Comparison of ENCODE assay signal across 9 mouse cellular contexts in genomic region chr12:10223832-10224231, GRCm38 (mm10).
DNase-seq lines count a peak whose midpoint lies in the region; ATAC-seq and TF ChIP-seq lines count a peak whose summit lies in the region.
"Had no signal": no experiment of that assay in that cellular context is flagged by ENCODE, and none has a peak within 500 bp of the region (broad histone marks: within the 10 kb centered on the region; RNA-seq: fewer than 3 reads in every experiment).

No protein-coding gene starts in this region.

- ATAC-seq in liver, embryonic 14.5 days (ENCODE audit: insufficient read depth): no peak
- ATAC-seq in forebrain, postnatal 0 days: peak; percentile 88
- ATAC-seq in monocyte, adult 5-6 weeks (replicated peaks; ENCODE audit: insufficient number of reproducible peaks, low FRiP score, low TSS enrichment, poor library complexity, severe bottlenecking): no peak

- TF ChIP-seq CTCF in liver, embryonic 14.5 days (IDR thresholded peaks at IDR 0.05; ENCODE audit: low read depth): peak; percentile 20; the same call in 1 of the 2 replicates
- TF ChIP-seq CTCF in forebrain, postnatal 0 days (IDR thresholded peaks at IDR 0.05; ENCODE audit: low read depth): peak; percentile 67

- H3K4me3 ChIP-seq in liver, embryonic 14.5 days (ENCODE audit: insufficient read depth in 1 of 2, low read depth in 2 of 2, low read length in 2 of 2): no peak overlapping the region
- no peak overlapping the region for H3K4me3 ChIP-seq in forebrain, postnatal 0 days (ENCODE audit: low read depth, low read length)
- H3K4me3 ChIP-seq: limb, embryonic 12.5 days had no signal

- H3K4me2 ChIP-seq in liver, embryonic 14.5 days (ENCODE audit: low read depth): no peak overlapping the region
- no peak overlapping the region for H3K4me2 ChIP-seq in forebrain, postnatal 0 days (ENCODE audit: low read depth)
- H3K4me2 ChIP-seq: limb, embryonic 12.5 days had no signal

- H3K9me3 ChIP-seq in liver, embryonic 14.5 days (ENCODE audit: control insufficient read depth, low read length): no peaks in the 10 kb centered on the region
- H3K9me3 ChIP-seq in forebrain, postnatal 0 days (ENCODE audit: low read length): no peaks in the 10 kb centered on the region
- H3K9me3 ChIP-seq: limb, embryonic 12.5 days had no signal

- WGBS in liver, embryonic 14.5 days (ENCODE audit: insufficient replicate concordance): 25% methylated on average over 4 of the region's 4 CpGs
- 36% methylated on average over 4 of the region's 4 CpGs for WGBS in forebrain, postnatal 0 days

- DNase-seq in adrenal gland, postnatal 14 days: peak; percentile 21
- no peak for DNase-seq in adrenal gland, postnatal 25 days
- DNase-seq in liver, embryonic 14.5 days (ENCODE audit: low read depth in 3 of 3, low spot score in 3 of 3): no peak
- DNase-seq in liver: no peak
- peak; percentile 60 for DNase-seq in forebrain, postnatal 0 days
- DNase-seq in layer of hippocampus, postnatal 14 days (ENCODE audit: low spot score in 2 of 2): peak; percentile 8 to 49
- peak; percentile 3 for DNase-seq in retina, adult 2 months (ENCODE audit: low read depth, low spot score)

- no peak overlapping the region for H3K27ac ChIP-seq in liver, embryonic 14.5 days
- no peak overlapping the region for H3K27ac ChIP-seq in forebrain, postnatal 0 days (ENCODE audit: low read depth, low read length)
- H3K27ac ChIP-seq: limb, embryonic 12.5 days had no signal

- no peaks in the 10 kb centered on the region for H3K27me3 ChIP-seq in liver, embryonic 14.5 days (ENCODE audit: control insufficient read depth, insufficient read depth, low read length)
- no peaks in the 10 kb centered on the region for H3K27me3 ChIP-seq in forebrain, postnatal 0 days (ENCODE audit: insufficient read depth, low read length)
- H3K27me3 ChIP-seq: limb, embryonic 12.5 days had no signal

- no peaks in the 10 kb centered on the region for H3K36me3 ChIP-seq in liver, embryonic 14.5 days (replicated peaks; ENCODE audit: control insufficient read depth, insufficient read depth, low read depth)
- no peaks in the 10 kb centered on the region for H3K36me3 ChIP-seq in forebrain, postnatal 0 days (ENCODE audit: insufficient read depth)
- H3K36me3 ChIP-seq: limb, embryonic 12.5 days had no signal

- H3K4me1 ChIP-seq in liver, embryonic 14.5 days (replicated peaks; ENCODE audit: control insufficient read depth in 2 of 2, insufficient read depth in 2 of 2, low read length in 1 of 2): no peaks in the 10 kb centered on the region
- H3K4me1 ChIP-seq in forebrain, postnatal 0 days (ENCODE audit: insufficient read depth): no peaks in the 10 kb centered on the region
- H3K4me1 ChIP-seq: limb, embryonic 12.5 days had no signal

- TF ChIP-seq EP300 in liver, embryonic 14.5 days (IDR thresholded peaks at IDR 0.05; ENCODE audit: low read depth): no peak

- H3K9ac ChIP-seq in liver, embryonic 14.5 days (replicated peaks): no peak overlapping the region
- no peak overlapping the region for H3K9ac ChIP-seq in forebrain, postnatal 0 days
- H3K9ac ChIP-seq: limb, embryonic 12.5 days had no signal

Comparison
In these comparisons a context has a peak if more than half of its experiments do, and no peak if none do; other contexts are left out.
1. DNase-seq: peak in adrenal gland, postnatal 14 days (single experiment), forebrain, postnatal 0 days (single experiment), layer of hippocampus, postnatal 14 days (2 of 2) and retina, adult 2 months (single experiment); none in adrenal gland, postnatal 25 days (single experiment), liver, embryonic 14.5 days (0 of 3) and liver (single experiment).